Mouse (Mus musculus): Measurements from ENCODE around the gene Ets1. TPM values are rescaled to one million over a fixed set of nuclear protein-coding genes. Genes with fewer than 3 reads are reported as not detected.

Gene Ets1
- polyA plus RNA-seq, 1 experiment from 2014 or later = 14.5 TPM

DNA sequence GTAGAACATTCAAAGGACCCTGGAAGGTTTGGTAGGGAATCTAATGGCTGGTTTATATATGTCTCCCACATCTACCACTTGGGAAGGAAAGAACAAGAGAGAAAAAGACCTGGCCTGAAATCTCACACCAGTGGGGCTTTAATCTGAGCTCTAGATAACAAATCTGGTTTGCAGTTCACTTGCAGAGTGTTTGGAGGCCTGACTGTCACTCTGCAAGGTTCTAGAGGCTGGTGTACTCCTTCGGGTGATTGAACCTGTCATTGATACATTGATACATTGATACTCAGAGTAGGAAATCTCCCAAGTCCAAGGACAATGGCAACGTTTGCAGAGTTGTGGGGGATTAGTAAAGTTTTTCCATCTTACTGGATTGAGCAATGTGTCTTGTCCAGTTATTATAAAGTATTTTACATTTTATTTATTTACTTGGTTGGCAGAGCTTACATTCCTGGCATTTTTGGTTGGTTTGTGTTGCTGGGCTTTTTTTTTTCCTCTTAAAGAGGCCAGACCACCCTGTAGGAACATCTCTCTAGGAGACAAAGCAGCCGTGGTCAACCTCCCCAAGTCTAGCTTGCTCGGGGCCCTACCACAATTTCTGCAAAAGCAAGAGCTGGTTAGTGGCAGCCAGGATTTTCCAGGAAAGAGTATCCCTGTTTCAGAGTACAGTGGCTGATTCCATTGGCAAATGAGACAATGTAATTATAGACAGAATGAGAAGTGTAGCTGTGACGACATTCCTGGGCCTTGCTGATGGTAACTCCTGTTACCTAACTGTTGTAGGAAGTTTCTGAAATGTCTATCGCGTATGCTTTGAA is 64.3 kb downstream of the Ets1 start:
- no peak overlapping the region for H3K4me2 ChIP-seq (ENCODE audit: low read length)
- no peak for DNase-seq (ENCODE audit: low spot score)
- peaks cover 15% of the 10 kb centered on the region for H3K27me3 ChIP-seq (replicated peaks; ENCODE audit: control insufficient read depth, insufficient read depth, low read length)

DNA sequence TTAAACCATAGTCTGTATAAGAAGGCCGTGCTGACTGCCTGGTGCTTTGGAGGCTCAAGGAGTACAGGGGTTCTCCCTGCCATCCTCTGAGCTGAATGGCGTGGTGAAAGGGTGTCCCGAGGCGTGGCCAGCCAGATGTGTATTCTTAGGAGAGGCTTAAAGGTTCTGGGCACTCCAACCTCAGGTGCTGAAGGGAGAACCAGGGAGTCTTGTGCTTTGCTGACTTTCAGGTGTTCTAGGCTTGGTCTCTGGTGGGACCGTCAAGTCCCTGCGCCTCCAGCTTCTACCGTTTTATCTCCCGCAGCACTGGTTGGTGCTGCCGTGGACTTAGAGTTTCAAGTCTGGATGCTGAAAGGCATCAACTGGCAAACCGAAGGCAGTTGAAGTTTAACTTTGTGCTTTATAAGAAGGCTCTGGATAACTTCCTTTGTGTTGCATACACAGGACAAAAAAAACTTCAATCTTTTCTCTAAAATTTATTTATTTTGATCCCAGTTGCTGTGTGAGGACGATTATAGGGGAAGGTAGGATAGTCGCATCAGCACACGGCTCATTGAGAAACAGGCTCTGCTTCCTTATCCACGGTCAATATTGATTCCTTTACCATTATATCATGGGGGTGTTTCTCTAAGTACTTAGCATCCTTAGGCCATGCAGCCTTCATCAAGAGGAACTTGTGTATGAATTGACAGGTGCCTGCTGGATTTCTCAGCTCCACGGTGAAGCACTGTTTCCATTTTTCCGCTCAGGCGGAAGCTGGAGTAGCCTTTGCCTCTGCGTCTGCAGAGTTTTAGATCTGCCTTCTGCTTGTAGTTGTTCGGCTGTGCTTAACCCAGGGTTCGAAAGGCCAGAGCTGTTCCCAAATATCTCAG is 65.3 kb downstream of the Ets1 start:
- ATAC-seq (no peak), DNase-seq (ENCODE audit: low spot score) (no peak)
- peaks cover 12% of the 10 kb centered on the region for H3K27me3 ChIP-seq (replicated peaks; ENCODE audit: control insufficient read depth, insufficient read depth, low read length)
- no peak overlapping the region for H3K9ac ChIP-seq (ENCODE audit: low read length)
- H3K9me3 ChIP-seq (replicated peaks; ENCODE audit: control insufficient read depth, low read length) = no peaks in the 10 kb centered on the region
- WGBS = 85% methylated on average over 20 of the region's 20 CpGs
- H3K4me3 ChIP-seq (ENCODE audit: low read depth, low read length) = no peak overlapping the region
- no peak overlapping the region for H3K4me2 ChIP-seq (ENCODE audit: low read length)
- no peaks in the 10 kb centered on the region for H3K36me3 ChIP-seq (ENCODE audit: control insufficient read depth, insufficient read depth, low read length)
- H3K27ac ChIP-seq (ENCODE audit: low read depth, low read length) = no peak overlapping the region
- no peaks in the 10 kb centered on the region for H3K4me1 ChIP-seq (ENCODE audit: control insufficient read depth, insufficient read depth, low read length)

More for the DNA sequence above, 64.3 kb downstream of the Ets1 start:
- Histone ChIP-seq H3K9me3 (replicated peaks; ENCODE audit: control insufficient read depth, low read length) (no peaks in the 10 kb centered on the region), H3K36me3 (ENCODE audit: control insufficient read depth, insufficient read depth, low read length) (no peaks in the 10 kb centered on the region), H3K9ac (ENCODE audit: low read length) (no peak overlapping the region), H3K27ac (ENCODE audit: low read depth, low read length) (no peak overlapping the region), H3K4me3 (ENCODE audit: low read depth, low read length) (no peak overlapping the region), H3K4me1 (ENCODE audit: control insufficient read depth, insufficient read depth, low read length) (peaks cover 2% of the 10 kb centered on the region; the same call in 1 of the 2 replicates)
- ATAC-seq = no peak
- 76% methylated on average over 7 of the region's 7 CpGs for WGBS

DNA sequence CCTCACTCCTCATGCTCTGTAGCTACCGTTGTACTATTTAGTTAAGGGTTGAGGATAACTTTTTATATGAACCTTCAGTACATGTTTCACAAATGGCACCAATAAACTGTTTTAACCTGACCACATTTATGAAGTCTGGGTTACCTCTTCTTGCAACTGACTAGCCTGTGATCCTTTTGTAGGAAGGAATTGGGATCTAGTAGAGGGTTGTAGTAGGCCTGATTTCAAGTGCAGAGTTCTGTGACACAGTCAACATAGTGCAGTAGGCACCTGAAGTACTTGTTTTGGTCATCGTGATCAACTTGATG is 65.9 kb downstream of the Ets1 start:
- Histone ChIP-seq H3K4me1 (ENCODE audit: control insufficient read depth, insufficient read depth, low read length) (no peaks in the 10 kb centered on the region), H3K4me2 (ENCODE audit: low read length) (no peak overlapping the region), H3K27ac (ENCODE audit: low read depth, low read length) (no peak overlapping the region), H3K9ac (ENCODE audit: low read length) (no peak overlapping the region), H3K9me3 (replicated peaks; ENCODE audit: control insufficient read depth, low read length) (no peaks in the 10 kb centered on the region), H3K4me3 (ENCODE audit: low read depth, low read length) (no peak overlapping the region), H3K27me3 (replicated peaks; ENCODE audit: control insufficient read depth, insufficient read depth, low read length) (peaks cover 9% of the 10 kb centered on the region), H3K36me3 (ENCODE audit: control insufficient read depth, insufficient read depth, low read length) (no peaks in the 10 kb centered on the region)
- no peak for ATAC-seq
- 92% methylated on average over 2 of the region's 2 CpGs for WGBS
- no peak for DNase-seq (ENCODE audit: low spot score)

DNA sequence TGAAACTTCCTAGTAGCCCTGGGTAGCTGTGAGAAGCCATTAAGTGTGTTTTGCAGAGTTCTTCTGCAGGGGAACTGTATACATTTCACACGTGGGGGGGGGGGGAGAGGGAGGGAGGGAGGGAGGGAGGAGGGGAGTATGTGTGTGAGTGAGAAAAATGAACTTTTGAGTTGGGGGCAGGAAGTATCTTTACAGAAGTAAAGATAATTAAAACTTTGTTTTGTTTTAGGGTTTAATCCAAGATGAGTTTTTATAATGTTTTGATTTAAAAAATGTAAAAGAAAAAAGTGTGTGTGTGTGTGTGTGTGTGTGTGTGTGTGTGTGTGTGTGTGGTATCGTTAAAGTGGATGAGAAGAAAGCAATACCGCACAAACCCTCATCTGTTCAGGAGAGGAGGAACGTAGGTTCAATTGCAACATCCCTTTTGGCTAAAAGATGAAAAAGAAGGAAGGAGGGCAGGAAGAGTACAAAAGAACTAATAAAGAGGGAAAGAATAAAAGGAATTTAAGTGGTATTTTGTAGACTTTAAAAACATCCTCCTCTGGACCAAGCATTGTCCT is 66.9 kb downstream of the Ets1 start:
- Histone ChIP-seq H3K4me1 (ENCODE audit: control insufficient read depth, insufficient read depth, low read length) (no peaks in the 10 kb centered on the region), H3K36me3 (ENCODE audit: control insufficient read depth, insufficient read depth, low read length) (no peaks in the 10 kb centered on the region), H3K27ac (ENCODE audit: low read depth, low read length) (no peak overlapping the region), H3K4me2 (ENCODE audit: low read length) (no peak overlapping the region), H3K27me3 (replicated peaks; ENCODE audit: control insufficient read depth, insufficient read depth, low read length) (peaks cover 9% of the 10 kb centered on the region; the same call in 1 of the 2 replicates), H3K4me3 (ENCODE audit: low read depth, low read length) (no peak overlapping the region), H3K9me3 (replicated peaks; ENCODE audit: control insufficient read depth, low read length) (no peaks in the 10 kb centered on the region), H3K9ac (ENCODE audit: low read length) (no peak overlapping the region)
- DNase-seq (ENCODE audit: low spot score) (no peak), ATAC-seq (no peak)
- 45% methylated on average over 4 of the region's 4 CpGs for WGBS

DNA sequence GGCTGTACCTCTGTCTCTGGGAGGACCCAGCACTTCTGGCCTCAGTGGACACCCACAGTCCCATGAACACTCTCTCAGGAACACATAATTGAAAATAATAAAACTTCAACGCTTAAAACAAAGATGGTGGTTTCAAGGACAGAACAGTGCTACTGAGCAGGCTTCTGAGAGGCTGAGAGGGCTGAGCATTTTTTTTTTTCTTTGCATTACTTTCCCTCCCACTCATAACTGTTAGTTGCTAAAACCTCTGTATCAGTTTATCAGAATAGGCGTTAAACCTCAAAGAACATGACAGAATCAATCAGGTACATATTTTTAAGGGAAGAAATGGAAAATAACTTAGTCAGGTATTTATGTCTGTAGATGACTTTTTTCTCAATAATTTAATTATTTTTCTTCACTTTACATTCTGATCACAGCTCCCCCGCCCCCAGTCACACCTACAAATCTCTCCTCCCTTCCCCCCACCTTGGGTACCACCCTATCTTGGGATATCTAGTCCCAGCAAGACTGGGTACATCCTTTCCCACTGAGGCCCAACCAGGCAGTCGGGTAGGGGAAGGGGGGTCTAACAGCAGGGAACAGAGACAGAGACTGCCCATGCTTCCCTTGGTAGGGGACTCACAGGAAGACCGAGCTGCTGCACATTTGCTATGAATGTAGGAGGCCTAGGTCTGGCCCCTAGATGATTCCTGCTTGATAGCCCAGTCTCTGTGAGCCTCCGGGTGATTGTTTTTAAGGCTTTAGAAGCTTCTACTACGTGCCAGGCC is 68.1 kb downstream of the Ets1 start:
- H3K36me3 ChIP-seq (ENCODE audit: control insufficient read depth, insufficient read depth, low read length) = no peaks in the 10 kb centered on the region
- no peaks in the 10 kb centered on the region for H3K4me1 ChIP-seq (ENCODE audit: control insufficient read depth, insufficient read depth, low read length)
- ATAC-seq (no peak), DNase-seq (ENCODE audit: low spot score) (no peak)
- H3K9me3 ChIP-seq (replicated peaks; ENCODE audit: control insufficient read depth, low read length) = no peaks in the 10 kb centered on the region
- 0 out of 2 replicates have a peak, but pooled peaks cover 3% of the 10 kb centered on the region for H3K27me3 ChIP-seq (replicated peaks; ENCODE audit: control insufficient read depth, insufficient read depth, low read length)
- H3K27ac ChIP-seq (ENCODE audit: low read depth, low read length) = no peak overlapping the region
- no peak overlapping the region for H3K9ac ChIP-seq (ENCODE audit: low read length)
- WGBS = 77% methylated on average over 7 of the region's 7 CpGs
- H3K4me2 ChIP-seq (ENCODE audit: low read length) = no peak overlapping the region
- H3K4me3 ChIP-seq (ENCODE audit: low read depth, low read length) = no peak overlapping the region

DNA sequence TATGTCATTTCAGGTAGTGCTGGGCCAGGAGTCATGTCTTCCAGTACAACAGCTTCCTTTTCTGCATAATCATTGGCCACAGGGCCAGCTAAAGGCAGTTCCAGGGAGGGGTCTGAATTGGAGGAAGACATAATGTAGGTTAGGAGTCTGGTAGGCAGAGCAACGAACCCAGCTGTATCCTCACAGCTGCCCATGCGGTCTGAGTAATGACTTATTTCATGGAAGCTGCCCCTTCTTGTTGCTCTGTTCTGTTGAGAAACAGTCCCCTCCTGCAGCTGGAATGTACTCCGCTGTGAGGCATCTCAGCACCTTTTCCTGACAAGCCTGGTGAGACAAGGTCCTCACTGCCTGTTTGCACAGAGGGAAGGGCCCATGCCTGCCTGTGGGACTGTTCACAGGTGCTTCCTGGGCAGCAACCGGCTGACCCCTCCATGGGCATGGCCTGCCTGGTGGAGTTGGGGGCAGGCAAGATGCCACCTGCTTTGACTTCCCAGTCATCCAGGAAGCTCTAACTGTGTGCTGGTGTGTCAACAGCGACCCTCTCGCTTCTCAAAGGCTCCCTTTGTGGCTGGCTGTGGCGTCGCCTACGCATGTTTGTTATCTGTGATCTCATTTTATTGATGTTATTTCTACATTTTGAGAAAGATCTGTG is 69.9 kb downstream of the Ets1 start:
- Histone ChIP-seq H3K9ac (ENCODE audit: low read length) (no peak overlapping the region), H3K4me1 (ENCODE audit: control insufficient read depth, insufficient read depth, low read length) (no peaks in the 10 kb centered on the region), H3K4me2 (ENCODE audit: low read length) (no peak overlapping the region), H3K36me3 (ENCODE audit: control insufficient read depth, insufficient read depth, low read length) (no peaks in the 10 kb centered on the region), H3K9me3 (replicated peaks; ENCODE audit: control insufficient read depth, low read length) (no peaks in the 10 kb centered on the region), H3K4me3 (ENCODE audit: low read depth, low read length) (no peak overlapping the region), H3K27ac (ENCODE audit: low read depth, low read length) (no peak overlapping the region), H3K27me3 (replicated peaks; ENCODE audit: control insufficient read depth, insufficient read depth, low read length) (no peaks in the 10 kb centered on the region)
- ATAC-seq = no peak
- DNase-seq (ENCODE audit: low spot score) = no peak
- WGBS = 85% methylated on average over 9 of the region's 9 CpGs

DNA sequence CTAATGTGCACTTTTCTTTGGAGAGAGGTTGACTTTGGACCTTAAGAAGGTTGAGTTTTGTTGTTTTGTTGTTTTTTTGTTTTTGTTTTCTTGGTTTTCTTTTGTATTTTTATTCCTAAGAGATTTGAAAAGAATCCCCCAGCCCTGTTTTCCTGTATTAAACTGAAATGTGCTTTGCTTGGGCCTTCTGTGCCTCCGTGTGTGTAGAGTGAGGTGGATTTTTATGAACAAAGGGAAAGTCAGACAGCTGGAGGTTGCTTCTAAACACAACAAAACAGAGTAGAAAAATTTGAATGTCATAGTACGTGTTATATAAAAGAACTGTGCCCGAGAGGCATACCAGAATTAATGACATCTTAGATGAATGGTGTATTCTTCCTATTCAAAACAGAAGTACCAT is 71.4 kb downstream of the Ets1 start:
- Histone ChIP-seq H3K9ac (ENCODE audit: low read length) (no peak overlapping the region), H3K27me3 (replicated peaks; ENCODE audit: control insufficient read depth, insufficient read depth, low read length) (no peaks in the 10 kb centered on the region), H3K4me1 (ENCODE audit: control insufficient read depth, insufficient read depth, low read length) (no peaks in the 10 kb centered on the region), H3K27ac (ENCODE audit: low read depth, low read length) (no peak overlapping the region), H3K4me3 (ENCODE audit: low read depth, low read length) (no peak overlapping the region), H3K9me3 (replicated peaks; ENCODE audit: control insufficient read depth, low read length) (no peaks in the 10 kb centered on the region), H3K36me3 (ENCODE audit: control insufficient read depth, insufficient read depth, low read length) (no peaks in the 10 kb centered on the region), H3K4me2 (ENCODE audit: low read length) (no peak overlapping the region)
- ATAC-seq (no peak), DNase-seq (ENCODE audit: low spot score) (no peak)
- 55% methylated on average over 3 of the region's 3 CpGs for WGBS

DNA sequence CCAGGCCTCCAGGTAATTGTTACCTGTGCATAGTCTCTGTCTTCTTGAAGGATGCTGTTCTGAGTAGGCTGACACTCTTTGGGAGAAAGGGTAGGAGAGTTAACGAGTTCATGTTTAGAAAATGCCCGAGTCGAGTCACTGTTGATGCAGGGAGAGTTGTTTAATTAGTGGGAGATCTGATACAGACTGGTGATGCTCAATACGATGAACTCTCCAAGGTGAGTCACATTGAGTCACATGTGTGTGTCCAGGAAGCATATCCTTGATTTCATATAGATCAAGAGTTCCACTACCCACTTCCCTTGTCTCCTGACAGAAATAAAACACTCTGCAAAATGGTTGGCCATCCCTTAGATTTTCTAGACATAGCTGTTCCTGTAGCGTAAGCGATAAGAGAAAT is 72.5 kb downstream of the Ets1 start:
- Histone ChIP-seq H3K4me2 (ENCODE audit: low read length) (no peak overlapping the region), H3K9ac (ENCODE audit: low read length) (no peak overlapping the region), H3K27me3 (replicated peaks; ENCODE audit: control insufficient read depth, insufficient read depth, low read length) (no peaks in the 10 kb centered on the region), H3K27ac (ENCODE audit: low read depth, low read length) (no peak overlapping the region), H3K4me3 (ENCODE audit: low read depth, low read length) (no peak overlapping the region), H3K9me3 (replicated peaks; ENCODE audit: control insufficient read depth, low read length) (no peaks in the 10 kb centered on the region), H3K36me3 (ENCODE audit: control insufficient read depth, insufficient read depth, low read length) (no peaks in the 10 kb centered on the region), H3K4me1 (ENCODE audit: control insufficient read depth, insufficient read depth, low read length) (no peaks in the 10 kb centered on the region)
- ATAC-seq (no peak), DNase-seq (ENCODE audit: low spot score) (no peak)
- WGBS = 72% methylated on average over 6 of the region's 6 CpGs
